Mouse (Mus musculus) spleen, postnatal 14 days (tissue): ENCODE data around the gene Vash2.
A peak's percentile ranks its signal among the peaks of the same experiment; 100 is the strongest.
"Not testable (repeated sequence)": the region's sequence is repeated elsewhere in the genome, so short reads cannot be mapped to it uniquely, and the experiment has no call there.

Source experiments
- DNase-seq, 2 experiments: peaks; one replicate each; pipeline ENCODE4 v3.0.0; 2021 to 2022; ENCODE audit warnings: low spot score in 2 of 2

Gene Vash2

DNA sequence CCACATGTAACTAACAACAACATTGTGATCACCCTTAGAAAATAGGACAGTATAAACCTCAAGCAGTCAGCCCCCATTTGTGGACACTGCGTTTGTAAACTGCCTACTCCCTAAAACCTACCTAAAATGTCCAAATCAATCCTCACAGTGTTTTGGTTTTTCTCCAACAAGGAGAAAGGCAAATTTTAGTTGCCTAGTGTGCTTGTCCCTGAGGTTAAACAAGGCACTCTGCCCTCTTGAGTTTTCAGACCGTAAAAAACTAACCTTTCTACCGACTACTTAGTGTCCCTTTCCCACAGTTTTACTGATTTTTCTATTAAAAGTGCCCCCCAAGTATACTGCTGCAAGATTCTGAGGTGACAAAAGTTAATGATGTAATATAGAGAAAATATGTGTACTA lies 51.8 kb downstream of the Vash2 start:
- DNase-seq, result no peak

DNA sequence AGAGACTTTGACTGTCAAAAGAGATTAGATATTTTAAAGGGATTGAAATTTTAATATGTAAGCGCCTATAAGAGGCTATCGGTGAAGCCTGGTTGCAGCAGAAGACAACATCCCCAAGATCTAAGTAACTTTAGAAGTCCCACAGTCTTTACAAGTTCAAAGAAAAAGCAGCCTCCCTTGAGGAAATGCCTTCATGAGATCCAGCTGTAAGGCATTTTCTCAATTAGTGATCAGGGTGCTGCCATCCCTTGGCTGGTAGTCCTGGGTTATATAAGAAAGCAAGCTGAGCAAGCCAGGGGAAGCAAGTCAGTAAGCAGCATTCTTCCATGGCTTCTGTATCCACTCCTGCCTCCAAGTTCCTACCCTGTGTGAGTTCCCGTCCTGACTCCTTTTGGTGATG lies 54.3 kb downstream of the Vash2 start, which contains the start of gene Angel2:
Angel2 (plus strand) TSS at position 301 of the 400 bp plus-strand sequence.
- not testable (repeated sequence) for DNase-seq

DNA sequence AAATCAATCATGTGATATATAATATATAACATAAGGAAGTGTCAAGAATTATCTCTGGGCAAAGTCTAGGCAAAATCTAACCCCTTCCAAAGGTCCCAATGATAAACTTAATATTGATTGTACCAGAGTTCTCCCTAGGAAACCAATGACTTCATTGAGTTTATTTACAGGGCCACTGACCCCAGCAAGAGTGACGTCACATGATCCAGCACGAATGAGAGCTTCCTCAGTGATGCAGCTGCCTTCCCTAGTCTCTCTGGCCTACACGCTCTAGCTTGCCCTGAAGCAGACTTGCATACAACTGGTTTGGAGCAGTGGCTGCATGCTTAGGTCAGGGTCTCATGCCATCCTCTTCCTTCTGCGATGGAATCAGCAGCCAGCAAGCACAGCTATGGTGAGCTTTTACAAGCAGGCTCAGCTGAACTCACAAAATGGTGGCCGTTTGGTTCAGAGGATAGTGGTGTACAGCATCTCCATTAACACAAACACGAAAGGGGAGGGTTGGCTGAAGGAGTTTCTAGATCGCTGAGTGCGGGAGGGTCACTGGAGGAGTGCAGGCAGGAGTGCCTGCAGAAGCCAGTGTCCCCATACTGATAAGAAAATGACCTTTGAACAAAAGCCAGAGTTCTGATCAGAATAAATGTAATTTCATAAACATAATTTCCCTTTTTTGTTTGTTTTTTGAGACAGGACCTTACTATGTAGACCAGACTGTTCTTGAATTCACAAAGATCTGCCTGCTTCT lies 59.2 kb downstream of the Vash2 start:
- no peak for DNase-seq

GRCm38 (mm10) chr1:190918938-190919337 lies 60.2 kb downstream of the Vash2 start:
- DNase-seq, result no peak

GRCm38 (mm10) chr1:190912623-190913022 lies 66.5 kb downstream of the Vash2 start:
- no peak for DNase-seq

DNA sequence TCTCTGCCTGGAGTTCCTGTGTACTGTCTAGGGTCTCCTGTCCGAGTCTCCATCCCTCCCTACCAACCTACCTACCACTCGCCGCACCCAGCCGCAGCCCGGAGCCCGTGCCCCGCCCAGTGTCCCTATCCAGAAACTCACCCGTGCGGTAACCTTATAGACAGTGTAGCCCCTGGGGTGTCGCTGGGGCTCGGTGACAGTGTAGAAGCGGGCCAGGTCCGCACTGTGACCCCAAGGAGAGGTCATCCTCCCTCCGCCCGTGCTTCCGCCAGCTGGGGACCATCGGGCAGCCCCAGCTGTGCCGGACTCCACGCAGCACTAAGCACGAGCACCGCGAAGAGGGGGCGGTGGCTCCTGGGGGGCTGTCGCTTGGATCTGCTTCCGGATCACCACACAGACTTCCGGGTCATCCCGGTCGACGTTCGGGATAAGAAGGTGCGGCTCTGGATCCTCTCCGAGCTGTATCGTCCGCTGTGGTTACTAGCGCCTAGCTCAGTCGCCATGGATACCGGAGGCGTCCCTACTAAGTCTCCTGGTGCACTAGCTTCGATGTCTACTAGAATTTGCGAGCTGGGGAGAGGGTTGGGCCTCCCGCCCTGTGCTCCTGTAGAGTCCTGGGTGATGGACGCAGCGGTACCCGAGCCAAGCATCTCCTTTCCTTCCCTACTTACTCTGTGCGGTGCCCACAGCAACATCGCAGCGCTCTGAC lies 67.5 kb downstream of the Vash2 start, which contains the start of gene Rps6kc1:
Rps6kc1 (minus strand) TSS at position 356 of the 709 bp plus-strand sequence.
- DNase-seq, result peak; percentile 25 to 43

DNA sequence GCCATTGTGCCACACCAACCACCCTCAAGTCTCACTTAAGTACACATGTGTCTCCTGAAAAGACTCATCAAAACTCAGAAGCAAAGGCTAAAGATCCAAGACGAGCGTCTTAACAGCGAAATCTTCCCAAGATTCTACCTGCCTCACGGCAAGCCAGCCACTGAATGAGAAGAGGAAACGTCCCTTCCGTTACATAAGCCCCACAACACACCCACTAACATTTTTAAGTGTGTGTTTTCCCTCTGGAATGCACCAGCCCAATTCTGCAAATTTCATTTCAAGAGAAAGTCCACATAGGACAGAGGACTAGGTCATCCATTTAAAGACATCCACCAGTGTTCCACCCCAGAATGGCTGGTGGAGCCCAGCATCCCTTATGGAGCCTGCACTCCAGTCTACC lies 68.3 kb downstream of the Vash2 start:
- no peak for DNase-seq

DNA sequence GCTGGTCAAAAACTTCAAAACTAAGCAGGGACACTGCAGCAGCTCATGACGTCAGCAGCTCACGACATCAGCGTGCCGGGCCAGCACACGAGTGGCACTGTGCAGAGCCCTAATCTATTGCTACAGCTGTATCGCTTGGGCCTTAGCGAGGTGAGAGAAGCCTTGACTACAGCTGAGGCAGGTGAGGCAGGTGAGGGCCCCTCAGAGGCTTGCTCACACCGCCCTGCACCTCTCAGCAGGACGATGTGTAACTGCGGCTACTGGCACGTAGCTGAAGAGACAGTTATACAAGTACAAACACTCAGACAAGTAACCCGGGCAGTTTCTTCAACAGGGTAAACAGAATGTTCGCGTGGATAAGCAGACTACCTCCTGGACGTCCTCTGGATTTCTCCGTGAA lies 74.4 kb downstream of the Vash2 start:
- no peak for DNase-seq

GRCm38 (mm10) chr1:190904136-190904535 lies 75.0 kb downstream of the Vash2 start:
- DNase-seq, result no peak

- DNase-seq, result no peak
Observed at GRCm38 (mm10) chr1:190901082-190901481, 78.0 kb downstream of the Vash2 start.

DNA sequence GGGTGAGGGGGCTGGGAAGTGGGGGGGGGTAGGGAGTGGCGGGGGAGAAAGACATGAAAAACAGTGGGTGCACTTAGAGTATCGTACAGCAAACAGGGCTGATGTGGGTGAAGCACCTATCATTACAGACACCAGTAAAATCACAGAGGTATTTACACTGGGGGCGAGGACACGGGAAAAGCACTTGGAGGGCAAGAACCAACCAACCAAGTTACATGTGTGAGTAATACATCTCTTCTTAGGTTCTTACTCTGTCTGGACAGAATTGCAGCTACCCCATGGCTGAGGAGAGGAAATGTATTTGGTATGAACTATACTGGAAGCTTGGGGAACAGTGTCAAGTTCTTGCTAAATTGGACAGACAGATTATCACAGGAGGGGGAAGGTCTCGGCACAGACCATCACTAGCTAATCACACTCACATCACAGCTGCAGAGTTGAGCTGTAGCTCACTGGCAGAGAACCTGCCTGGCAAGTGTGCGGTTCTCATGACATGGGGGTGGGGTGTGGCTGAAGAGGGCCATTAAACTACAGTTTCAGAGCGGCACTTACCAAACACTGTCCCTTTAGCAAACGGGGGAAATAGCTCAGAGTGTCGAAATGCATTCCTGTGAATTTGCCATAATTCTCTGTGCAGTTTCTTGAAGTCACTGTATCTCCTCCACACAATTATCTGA lies 80.1 kb downstream of the Vash2 start:
- DNase-seq, result no peak

DNA sequence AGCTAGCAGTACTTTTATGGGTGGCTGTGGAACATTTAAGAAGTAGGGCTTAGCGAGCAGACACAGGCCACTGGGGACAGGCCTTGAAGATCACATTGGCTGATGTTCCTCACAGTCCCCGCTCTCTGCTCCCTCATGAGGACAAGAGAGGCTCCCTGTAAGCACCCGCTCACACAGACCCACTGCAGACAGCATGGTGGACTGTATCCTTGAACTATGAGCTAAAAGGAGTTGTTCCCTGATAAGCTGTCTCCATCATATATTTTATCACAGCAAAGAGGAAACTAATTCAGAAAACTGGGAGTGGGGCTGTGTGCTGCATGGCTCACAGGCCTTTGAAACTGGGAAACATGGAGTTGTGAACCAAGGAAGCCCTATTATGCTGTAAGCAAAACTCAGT lies 80.9 kb downstream of the Vash2 start:
- no peak for DNase-seq
